Mouse (Mus musculus) skeletal muscle tissue, adult 2 months (tissue): Measurements from ENCODE around the gene Fam171a1.

Source experiments
- DNase-seq: peaks from one replicate; pipeline ENCODE4 v3.0.0-alpha.2; 2012; ENCODE audit warnings: low read depth, low spot score

Fam171a1 gene

GRCm38 (mm10) chr2:3267879-3268278 is 153.9 kb downstream of the Fam171a1 start:
- DNase-seq = no peak

GRCm38 (mm10) chr2:3273349-3273748 is 159.3 kb downstream of the Fam171a1 start:
- DNase-seq = no peak

GRCm38 (mm10) chr2:3276106-3276505 is 162.1 kb downstream of the Fam171a1 start:
- DNase-seq = no peak
